Mouse (Mus musculus) brown adipose tissue, adult 24 weeks (tissue): ENCODE measurements around the gene Gale. TPM values are rescaled to one million over a fixed set of nuclear protein-coding genes. Genes with fewer than 3 reads are reported as not detected.

Experiments used
- H3K27ac ChIP-seq: fragments of 200-500 bp; replicated peaks from 2 replicates; pipeline ENCODE4 v1.5.1; 2012; ENCODE audit warnings: low read depth, mild to moderate bottlenecking, low read length
- H3K4me1 ChIP-seq: fragments of 200-500 bp; 2 replicates; pipeline ENCODE4 v1.6.1; 2012; ENCODE audit warnings: low read length, mixed read lengths; ENCODE audit not compliant: control insufficient read depth, insufficient read depth, insufficient read length
- H3K4me3 ChIP-seq: fragments of 200-500 bp; 2 replicates; pipeline ENCODE4 v1.5.1; 2012; ENCODE audit warnings: low read depth, mild to moderate bottlenecking, low read length, moderate library complexity; ENCODE audit not compliant: insufficient read depth
- polyA plus RNA-seq: library from polyadenylated mRNA; stranded (reverse); fragments of >200 nt; gene quantifications from 2 replicates; pipeline ENCODE4 v1.2.4, GENCODE M21; 2012; ENCODE audit not compliant: missing spikeins, insufficient read depth, insufficient read length

The Gale gene
- polyA plus RNA-seq, 1 experiment, result 40.3 TPM

- Histone ChIP-seq H3K4me3 (no peak overlapping the region), H3K27ac (no peak overlapping the region), H3K4me1 (peaks cover 21% of the 10 kb centered on the region)
Observed at GRCm38 (mm10) chr4:135954241-135954640, 9.3 kb upstream of the Gale start.

- H3K27ac ChIP-seq, result peak overlapping the region; percentile 36
- peaks cover 26% of the 10 kb centered on the region for H3K4me1 ChIP-seq
- no peak overlapping the region for H3K4me3 ChIP-seq
Observed at GRCm38 (mm10) chr4:135955886-135956285, 7.6 kb upstream of the Gale start.

GRCm38 (mm10) chr4:135958354-135958753, 5.2 kb upstream of the Gale start:
- Histone ChIP-seq H3K4me1 (peaks cover 26% of the 10 kb centered on the region), H3K27ac (peak overlapping the region; percentile 98), H3K4me3 (no peak overlapping the region)

- 0 out of 2 replicates have a peak overlapping the region, but pooled peaks have one; percentile 8 for H3K27ac ChIP-seq
- H3K4me3 ChIP-seq, result no peak overlapping the region
- H3K4me1 ChIP-seq, result peaks cover 26% of the 10 kb centered on the region
Observed at GRCm38 (mm10) chr4:135960717-135961116, 2.8 kb upstream of the Gale start.

DNA sequence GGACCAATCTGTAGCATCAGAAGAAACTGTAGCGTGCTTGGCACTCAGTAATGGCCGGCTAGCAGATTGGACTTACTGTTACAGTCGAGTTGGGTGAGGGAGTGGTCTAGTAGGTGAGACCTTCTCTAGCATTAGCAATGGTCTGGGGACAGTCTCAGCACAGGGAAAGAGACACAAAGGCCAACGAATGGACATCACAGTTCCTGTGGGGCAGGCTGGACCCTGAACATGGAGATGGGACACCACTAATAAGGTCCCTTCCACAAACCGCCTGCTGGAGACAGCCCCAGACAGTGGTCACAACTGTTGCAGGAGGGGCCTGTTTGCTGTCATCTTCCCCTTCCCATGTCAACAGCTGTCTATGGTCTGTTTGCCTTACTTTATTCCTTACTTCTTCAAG, 1.8 kb upstream of the Gale start:
- no peak overlapping the region for H3K4me3 ChIP-seq
- H3K4me1 ChIP-seq, result peaks cover 24% of the 10 kb centered on the region
- no peak overlapping the region for H3K27ac ChIP-seq

- no peak overlapping the region for H3K4me3 ChIP-seq
- H3K27ac ChIP-seq, result peak overlapping the region; percentile 67; the same call in 1 of the 2 replicates
- H3K4me1 ChIP-seq, result peaks cover 24% of the 10 kb centered on the region
Observed at GRCm38 (mm10) chr4:135962198-135962597, 1.3 kb upstream of the Gale start.

- Histone ChIP-seq H3K4me3 (peak overlapping the region; percentile 79), H3K27ac (peak overlapping the region; percentile 99), H3K4me1 (peaks cover 18% of the 10 kb centered on the region)
Observed at GRCm38 (mm10) chr4:135962946-135963345, 581 bp upstream of the Gale start.

DNA sequence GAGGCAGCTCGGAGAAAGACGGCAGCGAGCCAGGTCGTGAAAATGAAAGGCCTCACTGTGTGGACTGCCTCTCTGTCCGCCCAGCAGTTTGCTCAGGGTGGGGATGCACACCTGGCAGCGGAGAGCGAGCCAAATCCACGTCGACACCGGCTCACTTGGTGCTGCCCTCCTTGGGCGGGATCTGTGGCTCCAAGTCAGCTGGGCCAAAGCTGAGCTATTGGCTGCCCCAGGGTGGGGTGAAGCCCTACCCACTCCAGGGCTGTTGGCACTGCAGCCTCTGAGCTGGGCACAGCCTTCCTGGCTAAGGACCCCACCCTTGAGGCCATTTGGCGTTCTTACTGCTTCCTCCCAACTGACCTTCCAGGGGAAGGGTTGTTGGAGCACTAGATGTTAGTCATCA, 899 bp downstream of the Gale start:
- Histone ChIP-seq H3K27ac (peak overlapping the region; percentile 42), H3K4me1 (peaks cover 5% of the 10 kb centered on the region; the same call in 1 of the 2 replicates), H3K4me3 (peak overlapping the region; percentile 80)

DNA sequence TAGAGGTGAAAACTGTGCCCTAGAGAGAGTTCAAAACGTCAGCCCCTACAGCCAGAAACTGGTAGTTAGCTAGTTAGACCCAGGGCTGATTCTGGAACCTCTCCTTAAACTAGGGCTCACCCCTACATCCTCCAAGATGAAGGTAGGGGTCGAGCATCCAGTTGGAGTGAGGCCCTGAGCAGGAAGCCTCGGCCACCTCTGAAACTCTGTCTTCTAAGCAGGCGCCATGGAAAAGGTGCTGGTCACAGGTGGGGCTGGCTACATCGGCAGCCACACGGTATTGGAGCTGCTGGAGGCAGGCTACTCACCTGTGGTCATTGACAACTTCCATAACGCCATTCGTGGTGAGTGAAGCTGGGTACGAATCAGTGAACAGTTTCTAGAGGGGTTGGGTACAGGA, 1.6 kb downstream of the Gale start:
- Histone ChIP-seq H3K4me1 (no peaks in the 10 kb centered on the region), H3K27ac (0 out of 2 replicates have a peak overlapping the region, but pooled peaks have one; percentile 42), H3K4me3 (no peak overlapping the region; the same call in 1 of the 2 replicates)

- no peak overlapping the region for H3K27ac ChIP-seq
- H3K4me1 ChIP-seq, result peaks cover under 1% of the 10 kb centered on the region; the same call in 1 of the 2 replicates
Observed at GRCm38 (mm10) chr4:135966283-135966682, 2.8 kb downstream of the Gale start.

GRCm38 (mm10) chr4:135967086-135967760, 3.7 kb downstream of the Gale start:
- H3K4me3 ChIP-seq, result no peak overlapping the region

More at GRCm38 (mm10) chr4:135966283-135966682, 2.8 kb downstream of the Gale start:
- H3K4me3 ChIP-seq, result no peak overlapping the region

DNA sequence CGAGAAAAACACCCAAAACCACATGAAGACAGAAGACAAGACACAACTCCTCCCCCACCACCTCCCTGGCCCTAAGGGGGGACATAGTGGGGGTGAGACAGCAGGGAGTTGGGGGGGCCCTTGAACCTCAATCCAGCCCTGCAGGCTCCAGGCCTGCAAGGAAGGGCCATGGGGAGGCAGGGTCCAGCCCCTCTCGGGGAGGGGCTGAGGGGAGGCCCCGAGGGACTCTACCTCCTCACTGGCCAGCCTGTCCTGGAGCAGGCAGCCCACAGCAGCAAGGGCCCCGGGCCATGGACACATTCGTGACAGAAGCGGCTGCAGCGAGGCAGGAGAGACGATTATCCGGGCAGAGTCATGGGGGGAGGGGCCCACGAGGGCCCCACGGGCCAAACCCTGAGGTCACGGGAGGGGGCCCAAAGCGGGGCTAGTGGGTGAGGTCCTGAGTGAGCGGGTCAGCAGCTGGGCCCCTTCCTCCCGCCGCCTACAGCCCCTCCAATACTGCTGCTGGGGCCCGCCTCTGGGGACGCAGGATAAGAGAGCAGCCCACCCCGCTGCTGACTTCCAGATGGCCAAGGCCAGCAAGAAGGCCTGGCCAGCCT, 4.8 kb downstream of the Gale start:
- H3K4me3 ChIP-seq, result no peak overlapping the region
- no peak overlapping the region for H3K27ac ChIP-seq
- peaks cover 3% of the 10 kb centered on the region; the same call in 1 of the 2 replicates for H3K4me1 ChIP-seq

More at GRCm38 (mm10) chr4:135967086-135967760, 3.7 kb downstream of the Gale start:
- no peak overlapping the region for H3K27ac ChIP-seq
- peaks cover 3% of the 10 kb centered on the region; the same call in 1 of the 2 replicates for H3K4me1 ChIP-seq

DNA sequence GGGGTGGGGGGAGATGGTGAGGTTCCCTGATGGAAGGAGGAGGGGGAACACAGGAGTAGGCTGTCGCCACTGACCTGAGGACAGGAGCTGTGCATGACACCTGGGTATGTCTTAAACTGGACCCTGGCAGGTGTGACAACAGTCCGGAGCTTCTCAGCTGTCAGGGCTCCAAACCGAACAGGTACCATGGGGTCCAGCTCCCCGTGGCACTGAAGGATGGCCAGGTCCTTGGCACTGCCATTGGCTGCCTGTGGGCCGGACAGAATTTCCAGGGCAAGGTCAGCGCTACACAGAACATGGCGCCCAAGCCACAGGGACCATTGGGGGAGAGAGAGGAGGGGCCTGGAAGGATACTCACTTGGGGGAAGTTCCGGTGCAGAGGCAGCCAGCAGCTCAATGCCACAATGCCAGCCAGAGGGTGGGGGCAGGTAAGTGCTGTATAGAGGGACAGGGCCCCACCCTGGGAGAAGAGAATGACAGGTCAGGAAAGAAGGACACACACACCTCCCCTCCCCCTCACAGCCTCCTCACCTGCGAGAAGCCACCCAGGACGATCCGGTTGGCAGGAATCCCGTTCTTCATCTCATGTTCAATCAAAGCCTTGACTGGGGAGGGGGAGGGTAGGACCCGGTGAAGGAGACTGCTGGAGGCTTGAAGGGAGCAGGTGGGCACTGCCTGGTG, 5.7 kb downstream of the Gale start:
- Histone ChIP-seq H3K4me1 (peaks cover 3% of the 10 kb centered on the region; the same call in 1 of the 2 replicates), H3K27ac (no peak overlapping the region), H3K4me3 (no peak overlapping the region)

DNA sequence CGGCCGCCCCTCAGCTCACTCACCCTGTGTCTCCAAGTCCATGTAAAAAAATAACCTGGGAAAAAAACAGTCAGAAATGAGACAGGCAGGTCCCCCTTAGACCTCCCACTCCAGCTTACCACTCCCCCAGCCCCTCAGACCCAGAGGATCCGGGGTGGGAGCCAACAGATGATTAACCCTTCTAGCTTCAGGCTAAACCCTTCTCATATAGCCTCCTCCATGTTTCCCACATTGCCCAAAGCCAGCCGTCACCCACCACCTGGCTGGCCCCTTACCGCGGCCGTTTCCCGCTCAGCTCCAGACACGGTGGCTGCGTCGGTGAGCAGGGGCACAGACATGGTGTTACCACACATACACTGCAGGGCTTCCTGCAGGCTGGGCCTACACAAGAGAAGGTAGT, 7.1 kb downstream of the Gale start:
- no peak overlapping the region for H3K27ac ChIP-seq
- peaks cover 3% of the 10 kb centered on the region; the same call in 1 of the 2 replicates for H3K4me1 ChIP-seq
- no peak overlapping the region for H3K4me3 ChIP-seq
